Mouse (Mus musculus): Measurements from ENCODE around the gene Npnt. TPM values are rescaled to one million over a fixed set of nuclear protein-coding genes. Genes with fewer than 3 reads are reported as not detected.

The Npnt gene
- total RNA-seq, 2 experiments from 2014 or later = 4.6 to 4.7 TPM

DNA sequence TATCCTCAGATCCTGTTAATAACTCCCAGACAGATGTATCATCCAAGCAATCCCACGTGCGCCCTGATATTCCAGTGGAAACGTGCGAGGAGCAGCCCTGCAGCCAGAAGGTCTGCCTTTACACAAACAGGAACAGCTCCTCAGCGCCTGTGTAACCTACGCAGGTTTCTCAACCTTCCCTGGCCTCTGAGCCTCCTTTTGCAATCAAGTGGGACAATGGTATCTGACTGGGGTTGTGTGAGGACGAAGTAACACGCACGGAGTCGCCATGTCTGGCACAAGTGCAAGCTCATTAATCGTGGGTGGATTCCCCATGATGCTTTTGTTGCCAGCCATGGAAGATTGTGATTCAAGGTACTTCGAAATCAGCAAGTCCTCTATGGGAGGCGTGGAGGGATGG lies 86.2 kb downstream of the Npnt start:
- intact Hi-C loops (cut with DNase I) = no loop called here
- no peak for DNase-seq

GRCm38 (mm10) chr3:132860796-132861195 lies 89.3 kb downstream of the Npnt start:
- intact Hi-C loops (cut with DNase I) = no loop called here
- no peak for DNase-seq

DNA sequence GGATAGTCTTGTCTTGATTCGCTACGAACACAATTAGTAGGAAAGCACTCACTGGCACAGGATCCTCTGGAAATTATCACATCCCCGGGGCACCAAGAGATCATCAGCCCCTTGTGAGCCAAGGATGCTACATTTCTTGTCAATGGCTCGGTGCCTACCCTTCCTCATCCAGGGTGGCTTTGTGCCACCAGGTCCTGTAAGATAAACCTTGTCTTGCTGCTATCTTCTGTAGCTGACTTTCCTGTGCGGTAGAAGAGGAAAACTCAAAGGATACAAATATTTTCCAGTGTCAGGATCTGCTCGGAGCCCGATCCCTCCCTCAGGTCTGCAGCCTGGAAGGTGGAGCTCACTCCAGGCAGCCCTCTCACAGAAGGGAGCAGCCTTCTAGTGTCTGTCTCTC lies 90.5 kb downstream of the Npnt start:
- intact Hi-C loops (cut with DNase I) = no loop called here
- no peak for DNase-seq

- no peak for DNase-seq
- intact Hi-C loops (cut with DNase I) = no loop called here
Measured at GRCm38 (mm10) chr3:132858849-132859248, 91.2 kb downstream of the Npnt start.

- DNase-seq = no peak
- intact Hi-C loops (cut with DNase I) = no loop called here
Measured at GRCm38 (mm10) chr3:132856651-132857050, 93.4 kb downstream of the Npnt start.

GRCm38 (mm10) chr3:132855458-132856212 lies 94.5 kb downstream of the Npnt start:
- intact Hi-C loops (cut with DNase I) = no loop called here
- DNase-seq = no peak

DNA sequence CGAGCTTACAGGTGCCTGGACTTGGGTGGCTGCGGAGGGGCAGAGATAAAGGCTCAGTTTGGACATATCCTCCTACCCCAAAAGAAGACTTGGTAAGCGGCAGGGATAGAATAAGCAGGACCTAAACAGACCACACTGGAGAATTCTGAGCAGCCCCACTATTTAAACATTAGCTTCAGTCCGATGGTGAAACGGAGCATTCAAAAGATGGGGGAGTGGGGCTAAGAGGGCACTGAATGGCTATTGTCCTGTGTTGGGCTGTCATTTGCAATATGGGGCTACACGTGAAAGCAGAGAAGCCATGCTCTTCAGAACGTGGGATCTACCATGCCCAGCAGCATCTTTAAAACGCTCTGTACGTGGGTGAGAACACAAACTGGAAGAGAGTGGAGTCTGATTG lies 95.8 kb downstream of the Npnt start:
- DNase-seq = no peak
- intact Hi-C loops (cut with DNase I) = no loop called here

DNA sequence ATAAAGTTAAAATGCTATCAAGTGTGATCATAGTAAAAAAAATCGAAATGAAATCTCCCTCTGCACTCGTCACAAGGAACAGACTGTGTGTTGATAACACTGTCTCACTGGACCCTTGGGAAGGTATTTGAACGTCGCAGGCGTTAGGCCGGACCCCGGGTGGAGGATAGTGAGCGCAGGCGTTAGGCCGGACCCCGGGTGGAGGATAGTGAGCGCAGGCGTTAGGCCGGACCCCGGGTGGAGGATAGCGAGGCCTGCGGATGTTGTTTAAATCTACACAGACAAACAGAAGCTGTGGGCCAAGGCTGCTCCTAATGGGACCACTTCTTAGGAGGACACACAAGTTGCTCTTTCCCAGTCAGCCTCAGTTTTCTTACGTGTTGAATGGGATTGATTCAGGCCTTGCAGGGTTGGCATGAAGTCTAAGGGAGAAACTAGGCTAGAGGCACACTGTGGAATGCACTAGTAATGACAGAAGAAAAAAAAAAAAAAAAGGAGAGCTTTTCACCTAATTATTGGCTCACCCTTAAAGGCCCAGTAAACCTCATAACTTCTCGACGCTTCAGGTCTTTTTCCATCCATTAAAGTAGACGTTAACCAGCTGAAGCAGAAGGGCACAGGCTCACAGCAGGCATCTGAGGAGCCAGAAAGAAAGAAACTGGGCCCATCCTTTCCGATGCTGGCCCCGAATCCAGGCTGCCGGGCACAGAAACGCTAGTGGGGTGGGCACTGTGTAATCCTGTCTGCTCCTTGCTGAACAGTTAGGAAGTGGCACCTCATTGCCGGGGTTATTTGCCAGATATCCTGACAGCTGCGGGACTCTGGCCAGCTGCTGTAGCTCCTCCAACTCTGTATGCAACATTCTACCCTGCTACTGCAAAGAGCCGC lies 98.0 kb downstream of the Npnt start:
- intact Hi-C loops (cut with DNase I) = no loop called here
- no peak for DNase-seq

DNA sequence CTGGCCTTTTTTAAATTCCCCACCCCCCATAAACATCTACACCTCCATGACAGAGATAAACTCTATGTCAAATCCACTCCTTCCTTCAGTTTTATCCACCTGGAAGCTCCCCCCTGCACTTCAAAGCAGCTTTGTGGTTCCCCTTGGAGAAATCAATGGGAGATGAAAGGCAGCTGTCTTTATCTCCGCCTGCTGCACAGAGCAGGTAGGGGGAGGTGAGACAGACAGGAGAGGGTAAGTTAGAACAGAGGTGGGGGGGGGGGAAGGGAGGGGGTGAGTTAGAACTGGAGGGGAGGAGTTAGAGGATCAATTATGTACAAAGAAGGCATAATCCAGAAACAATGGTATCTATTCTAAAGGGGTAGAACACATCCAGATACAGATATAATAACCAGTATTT lies 98.7 kb downstream of the Npnt start:
- intact Hi-C loops (cut with DNase I) = no loop called here
- no peak for DNase-seq

DNA sequence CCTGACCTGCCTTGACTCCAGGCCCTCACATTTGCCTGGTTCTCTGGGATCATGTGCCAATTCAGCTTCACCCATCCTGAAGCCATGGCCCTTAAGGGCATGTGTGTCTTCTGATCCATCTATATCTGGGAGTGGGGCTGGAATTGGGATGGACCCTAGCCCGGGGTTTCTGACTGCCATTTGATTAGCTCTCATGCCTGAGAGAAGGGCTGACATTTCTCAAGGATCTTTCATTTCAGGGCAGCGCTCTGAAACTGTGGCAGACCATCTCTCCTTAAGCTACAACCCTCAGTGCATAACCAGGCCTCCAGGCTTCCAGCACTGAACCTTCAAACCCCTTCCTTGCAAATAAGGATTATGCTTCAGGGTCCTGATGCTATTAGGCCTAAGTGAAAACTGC lies 99.7 kb downstream of the Npnt start:
- intact Hi-C loops (cut with DNase I) = no loop called here
- DNase-seq = no peak

DNA sequence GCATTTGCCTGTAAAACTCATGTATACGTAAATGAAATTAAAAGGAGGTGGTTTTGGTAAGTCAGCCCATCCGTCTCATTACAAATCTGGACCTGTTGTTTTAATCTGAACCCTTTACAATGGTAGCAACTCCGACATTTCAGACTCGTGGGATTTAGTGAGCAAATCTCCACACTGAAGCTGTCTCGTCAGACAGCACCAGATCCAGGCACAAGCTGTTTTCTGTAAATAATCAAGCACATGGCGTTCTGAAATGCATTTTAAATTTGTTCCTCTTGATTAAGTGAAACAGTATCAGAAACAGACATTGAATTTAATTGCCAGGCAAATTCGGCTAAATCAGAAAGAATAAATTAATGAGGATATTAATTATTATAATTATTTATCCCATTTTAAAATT lies 100.4 kb downstream of the Npnt start:
- DNase-seq = no peak
- intact Hi-C loops (cut with DNase I) = no loop called here

- intact Hi-C loops (cut with DNase I) = no loop called here
- no peak for DNase-seq
Measured at GRCm38 (mm10) chr3:132842676-132843075, 107.4 kb downstream of the Npnt start.

GRCm38 (mm10) chr3:132839516-132839915 lies 110.6 kb downstream of the Npnt start:
- no peak for DNase-seq
- intact Hi-C loops (cut with DNase I) = no loop called here

- DNase-seq = no peak
- intact Hi-C loops (cut with DNase I) = no loop called here
Measured at GRCm38 (mm10) chr3:132838656-132839417, 111.3 kb downstream of the Npnt start.

DNA sequence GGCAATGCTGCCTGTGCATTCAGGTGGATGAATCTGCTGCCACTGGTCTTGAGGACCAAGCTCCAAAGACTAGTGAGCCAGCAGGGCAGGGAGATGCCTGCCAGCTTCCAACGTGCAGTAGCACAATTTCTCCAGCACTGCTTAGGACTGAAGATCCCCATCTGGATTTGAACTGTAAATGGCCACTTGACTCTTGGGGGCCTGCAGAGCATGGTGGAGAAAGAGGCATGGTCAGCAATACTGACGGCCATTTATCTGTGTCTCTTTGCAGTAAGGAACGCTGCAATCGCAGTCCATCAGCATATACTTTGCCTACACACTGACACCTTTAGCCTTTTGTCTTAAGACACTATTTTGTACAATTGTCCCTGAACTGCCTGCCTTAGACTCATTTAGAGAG lies 113.0 kb downstream of the Npnt start:
- intact Hi-C loops (cut with DNase I) = no loop called here
- DNase-seq = no peak

GRCm38 (mm10) chr3:132835118-132835794 lies 114.8 kb downstream of the Npnt start:
- DNase-seq = no peak
- intact Hi-C loops (cut with DNase I) = no loop called here

Other genes starting within 250 kb of the Npnt start
- 10 to 100 TPM in 1 of 2 experiments, 1 to 10 TPM in 1; 7.9 to 10.4 TPM for gene Ints12, start 141.5 kb upstream of the Npnt start, total RNA-seq (2021)
- 1 to 10 TPM; 5.6 to 6.2 TPM for gene Gstcd, start 141.7 kb upstream of the Npnt start, total RNA-seq (2021)